Mouse (Mus musculus) lung, postnatal 0 days (tissue): ENCODE data around the gene Bmp8a.

ENCODE experiments used
- CTCF ChIP-seq: IDR thresholded peaks from 2 replicates; pipeline ENCODE4 v1.5.1; 2016; ENCODE audit warnings: antibody characterized with exemption, mild to moderate bottlenecking
- EP300 ChIP-seq: IDR thresholded peaks from 2 replicates; pipeline ENCODE4 v1.6.1; 2016; ENCODE audit warnings: antibody characterized with exemption, mild to moderate bottlenecking, control low read depth

DNA sequence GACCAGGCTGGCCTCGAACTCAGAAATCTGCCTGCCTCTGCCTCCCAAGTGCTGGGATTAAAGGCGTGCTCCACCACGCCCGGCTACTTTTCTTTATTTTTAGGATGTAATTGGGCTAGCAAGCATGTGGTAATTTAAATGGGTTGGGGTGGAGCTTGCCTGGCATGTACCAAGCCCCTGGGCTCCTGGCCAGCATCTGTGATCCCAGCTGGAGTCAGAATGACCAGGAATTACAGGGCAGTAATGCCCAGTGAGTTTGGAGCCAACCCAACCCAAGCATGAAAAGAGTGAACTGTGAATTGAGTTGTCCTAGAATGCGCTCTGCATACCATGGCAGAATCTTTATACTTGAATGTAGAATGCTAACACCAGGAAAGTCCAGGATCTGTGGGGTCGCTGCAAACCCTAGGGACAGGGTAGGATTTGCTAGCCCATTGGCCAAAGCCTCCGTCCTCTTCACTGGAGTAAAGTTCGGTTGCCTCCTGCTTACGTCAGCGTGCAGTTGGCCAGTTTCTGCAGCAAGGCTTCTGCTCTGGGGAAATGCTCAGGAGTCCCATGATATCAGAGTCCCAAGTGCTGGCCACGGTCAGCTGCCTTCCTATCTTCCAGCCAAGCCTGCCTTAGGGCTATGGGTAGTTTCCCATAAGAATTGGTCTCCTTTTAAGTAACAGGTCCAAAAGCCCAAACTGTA, 43.9 kb downstream of the Bmp8a start:
- TF ChIP-seq CTCF = no peak
- TF ChIP-seq EP300 = no peak
